Mouse (Mus musculus) heart, embryonic 16.5 days (tissue): ENCODE data around the gene Gm10645. TPM values are rescaled to one million over a fixed set of nuclear protein-coding genes. Genes with fewer than 3 reads are reported as not detected.

Experiments used
- ATAC-seq: fragments of 200-750 bp; cut with Nextera tagmentation; replicated peaks from 2 replicates; pipeline ENCODE4 v1.8.0; 2017; ENCODE audit warnings: moderate number of reproducible peaks; ENCODE audit not compliant: insufficient read depth, low FRiP score; ENCODE audit errors: extremely low read depth
- H3K27ac ChIP-seq: fragments of 300-500 bp; sonication (generic); 2 replicates; pipeline ENCODE4 v1.5.1; 2014; ENCODE audit warnings: mild to moderate bottlenecking, low read length, control low read depth, moderate library complexity
- H3K27me3 ChIP-seq: fragments of 300-500 bp; sonication (generic); 2 replicates; pipeline ENCODE4 v1.6.1; 2014; ENCODE audit warnings: low read length, mixed read lengths; ENCODE audit not compliant: control insufficient read depth, insufficient read depth
- H3K36me3 ChIP-seq: fragments of 300-500 bp; sonication (generic); 2 replicates; pipeline ENCODE4 v1.6.1; 2014; ENCODE audit not compliant: control insufficient read depth, insufficient read depth
- H3K4me1 ChIP-seq: fragments of 300-500 bp; sonication (generic); 2 replicates; pipeline ENCODE4 v1.6.1; 2014; ENCODE audit warnings: low read length, mixed read lengths; ENCODE audit not compliant: control insufficient read depth, insufficient read depth
- H3K4me2 ChIP-seq: fragments of 300-500 bp; sonication (generic); 2 replicates; pipeline ENCODE4 v1.6.1; 2014; ENCODE audit warnings: low read depth, mild to moderate bottlenecking, control low read depth, low read length
- H3K4me3 ChIP-seq: fragments of 300-500 bp; sonication (generic); 2 replicates; pipeline ENCODE4 v1.5.1; 2014; ENCODE audit warnings: mild to moderate bottlenecking, control low read depth, low read length
- H3K9ac ChIP-seq: fragments of 300-500 bp; sonication (generic); 2 replicates; pipeline ENCODE4 v1.6.1; 2014; ENCODE audit warnings: low read length, control low read depth
- H3K9me3 ChIP-seq: fragments of 300-500 bp; sonication (generic); replicated peaks from 2 replicates; pipeline ENCODE4 v1.6.1; 2016; ENCODE audit warnings: low read length; ENCODE audit not compliant: control insufficient read depth
- whole genome bisulfite sequencing: fragments of 180-500 bp; shearing (Covaris S2); extraction: QIAGEN DNeasy Blood & Tissue Kit; methylation state at CpG from one replicate; pipeline ENCODE4 v1.1.7; 2014; 5-methylcytosine and 5-hydroxymethylcytosine counted together
- polyA plus RNA-seq: library from polyadenylated mRNA; unstranded; fragments of >200 nt; fragmentation: Nextera tagmentation; extraction: Ambion mirVana; gene quantifications from 2 replicates; pipeline ENCODE4 v1.2.1, GENCODE M21; 2015

The Gm10645 gene
- polyA plus RNA-seq: 0.58 and 0.86 TPM in 2 replicates

GRCm38 (mm10) chr8:83165931-83166867 is at the start of gene Gm10645:
TSS of gene Gm10645 (minus strand) at chr8:83166170.
- peak; percentile 45; the same call in 1 of the 2 replicates for ATAC-seq
- Histone ChIP-seq H3K4me2 (peak within 1 kb of the TSS; percentile 80), H3K27ac (peak within 1 kb of the TSS; percentile 54), H3K27me3 (peaks cover 7% of the 10 kb centered on the region), H3K9me3 (no peaks in the 10 kb centered on the region), H3K36me3 (no peaks in the 10 kb centered on the region), H3K4me3 (peak within 1 kb of the TSS; percentile 70), H3K4me1 (peaks cover 5% of the 10 kb centered on the region), H3K9ac (peak within 1 kb of the TSS; percentile 79)
- WGBS: 4% methylated on average over 54 of the region's 54 CpGs

DNA sequence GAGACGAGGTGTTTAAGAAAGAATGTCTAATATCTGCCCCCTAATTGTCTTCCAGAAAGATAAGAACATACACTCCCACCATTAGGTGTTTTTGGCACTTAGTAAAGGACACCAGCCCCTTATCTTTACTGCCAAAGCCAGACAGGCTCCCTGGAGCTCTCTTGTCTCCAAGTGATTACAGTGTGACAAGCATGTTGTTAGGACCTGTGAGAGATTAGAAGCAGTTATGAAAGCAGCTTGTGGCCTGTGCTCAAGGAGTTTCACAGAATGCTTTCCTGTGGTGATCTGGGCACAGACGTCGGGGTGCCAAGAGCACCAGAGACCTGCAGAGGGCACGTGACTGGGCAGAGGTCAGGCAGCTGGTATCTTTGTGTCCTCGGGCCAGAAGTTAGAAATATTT is 49.1 kb upstream of the Gm10645 start:
- peak overlapping the region; percentile 79 for H3K27ac ChIP-seq
- H3K9ac ChIP-seq: no peak overlapping the region
- no peak overlapping the region for H3K4me3 ChIP-seq
- no peaks in the 10 kb centered on the region for H3K36me3 ChIP-seq
- peak; percentile 64 for ATAC-seq
- WGBS: 24% methylated on average over 5 of the region's 5 CpGs
- no peaks in the 10 kb centered on the region for H3K27me3 ChIP-seq
- peaks cover 12% of the 10 kb centered on the region for H3K4me1 ChIP-seq
- peak overlapping the region; percentile 16; the same call in 1 of the 2 replicates for H3K4me2 ChIP-seq
- H3K9me3 ChIP-seq: no peaks in the 10 kb centered on the region

- Histone ChIP-seq H3K4me3 (no peak overlapping the region), H3K36me3 (no peaks in the 10 kb centered on the region), H3K9ac (no peak overlapping the region), H3K9me3 (no peaks in the 10 kb centered on the region), H3K27ac (no peak overlapping the region), H3K4me2 (no peak overlapping the region), H3K27me3 (no peaks in the 10 kb centered on the region), H3K4me1 (peaks cover 10% of the 10 kb centered on the region)
- no peak for ATAC-seq
- WGBS: 86% methylated on average over 7 of the region's 7 CpGs
Measured at GRCm38 (mm10) chr8:83210676-83211075, 44.7 kb upstream of the Gm10645 start.

DNA sequence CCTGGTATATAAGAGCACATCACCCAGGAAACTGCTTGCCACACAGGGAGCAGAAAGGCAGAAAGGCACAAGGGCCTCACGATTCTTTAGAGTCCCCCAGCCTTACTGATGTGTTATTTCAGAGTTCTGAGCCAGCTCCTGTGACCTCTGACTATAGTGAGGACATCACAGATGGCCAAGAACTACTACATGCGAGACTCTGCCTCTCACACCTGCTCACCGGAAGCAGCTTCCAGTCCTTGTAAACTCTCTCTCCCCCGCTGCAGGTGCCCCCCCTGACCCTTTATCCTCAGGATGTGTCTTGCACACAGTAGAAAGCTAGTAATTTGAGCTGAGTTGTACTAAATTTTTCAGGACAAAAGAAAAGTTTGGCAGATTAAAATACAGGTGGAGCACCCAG is 43.6 kb upstream of the Gm10645 start:
- ATAC-seq: no peak
- Histone ChIP-seq H3K4me3 (no peak overlapping the region), H3K4me2 (no peak overlapping the region), H3K4me1 (no peaks in the 10 kb centered on the region), H3K27ac (no peak overlapping the region), H3K27me3 (no peaks in the 10 kb centered on the region), H3K9ac (no peak overlapping the region), H3K9me3 (no peaks in the 10 kb centered on the region), H3K36me3 (no peaks in the 10 kb centered on the region)
- WGBS: 64% methylated on average over 4 of the region's 4 CpGs

- no peaks in the 10 kb centered on the region for H3K9me3 ChIP-seq
- no peak overlapping the region for H3K9ac ChIP-seq
- H3K4me2 ChIP-seq: no peak overlapping the region
- H3K27ac ChIP-seq: no peak overlapping the region
- H3K36me3 ChIP-seq: no peaks in the 10 kb centered on the region
- WGBS: 57% methylated on average over 7 of the region's 7 CpGs
- peaks cover 2% of the 10 kb centered on the region for H3K4me1 ChIP-seq
- ATAC-seq: no peak
- H3K27me3 ChIP-seq: no peaks in the 10 kb centered on the region
- no peak overlapping the region for H3K4me3 ChIP-seq
Measured at GRCm38 (mm10) chr8:83205907-83206306, 39.9 kb upstream of the Gm10645 start.

GRCm38 (mm10) chr8:83202946-83203345 is 37.0 kb upstream of the Gm10645 start:
- Histone ChIP-seq H3K4me2 (no peak overlapping the region), H3K9me3 (no peaks in the 10 kb centered on the region), H3K27ac (no peak overlapping the region), H3K27me3 (no peaks in the 10 kb centered on the region), H3K4me1 (peaks cover 17% of the 10 kb centered on the region), H3K36me3 (no peaks in the 10 kb centered on the region), H3K4me3 (no peak overlapping the region), H3K9ac (no peak overlapping the region)
- WGBS: 74% methylated on average over 11 of the region's 11 CpGs
- ATAC-seq: 0 out of 2 replicates have a peak, but pooled peaks have one; percentile 23

- no peaks in the 10 kb centered on the region for H3K36me3 ChIP-seq
- H3K4me2 ChIP-seq: peak overlapping the region; percentile 49
- H3K4me1 ChIP-seq: peaks cover 17% of the 10 kb centered on the region
- peak overlapping the region; percentile 44; the same call in 1 of the 2 replicates for H3K9ac ChIP-seq
- peak overlapping the region; percentile 12; the same call in 1 of the 2 replicates for H3K4me3 ChIP-seq
- H3K27ac ChIP-seq: peak overlapping the region; percentile 71
- WGBS: 48% methylated on average over 16 of the region's 16 CpGs
- H3K27me3 ChIP-seq: no peaks in the 10 kb centered on the region
- no peaks in the 10 kb centered on the region for H3K9me3 ChIP-seq
- ATAC-seq: peak; percentile 24; the same call in 1 of the 2 replicates
Measured at GRCm38 (mm10) chr8:83200191-83201177, 34.5 kb upstream of the Gm10645 start.

DNA sequence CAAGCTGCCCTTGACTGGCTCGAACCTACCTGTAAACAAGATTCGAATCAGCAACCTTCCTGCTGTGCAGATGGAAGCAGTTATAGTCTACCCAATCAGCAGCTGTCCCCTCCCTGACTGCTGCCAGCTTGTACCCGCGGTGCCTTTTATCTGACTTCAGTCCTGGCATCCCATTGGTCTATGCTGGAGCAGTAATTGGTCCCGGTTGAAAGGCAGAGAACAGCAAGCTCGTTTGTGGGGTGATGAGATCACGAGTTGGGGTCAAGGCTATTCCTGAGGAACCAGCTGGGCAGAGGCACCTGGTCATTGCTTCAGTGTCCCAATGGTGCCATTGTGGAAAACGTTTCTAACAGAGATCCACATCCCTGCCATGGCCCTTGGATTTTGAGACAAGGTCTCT is 33.7 kb upstream of the Gm10645 start:
- Histone ChIP-seq H3K27ac (no peak overlapping the region; the same call in 1 of the 2 replicates), H3K9me3 (no peaks in the 10 kb centered on the region), H3K4me1 (peaks cover 17% of the 10 kb centered on the region), H3K27me3 (no peaks in the 10 kb centered on the region), H3K4me2 (no peak overlapping the region), H3K9ac (no peak overlapping the region), H3K36me3 (no peaks in the 10 kb centered on the region), H3K4me3 (no peak overlapping the region)
- 52% methylated on average over 8 of the region's 8 CpGs for WGBS
- no peak for ATAC-seq
